Mouse (Mus musculus) midbrain, postnatal 0 days (tissue): Measurements from ENCODE around the gene Dtnb. TPM values are rescaled to one million over a fixed set of nuclear protein-coding genes. Genes with fewer than 3 reads are reported as not detected.

Source experiments
- ATAC-seq: fragments of 200-750 bp; cut with Nextera tagmentation; 2 replicates; pipeline ENCODE4 v1.8.0; 2017; ENCODE audit warnings: moderate number of reproducible peaks, mild to moderate bottlenecking, moderate TSS enrichment, moderate library complexity; ENCODE audit not compliant: low FRiP score
- DNase-seq: peaks from one replicate; pipeline ENCODE4 v3.0.0-alpha.2; 2015; ENCODE audit warnings: low spot score
- H3K27ac ChIP-seq: fragments of 300-500 bp; sonication (generic); 2 replicates; pipeline ENCODE4 v1.5.1; 2014; ENCODE audit warnings: low read depth, mild to moderate bottlenecking, low read length, mixed read lengths
- H3K27me3 ChIP-seq: fragments of 300-500 bp; sonication (generic); 2 replicates; pipeline ENCODE4 v1.6.1; 2014; ENCODE audit warnings: low read length, control low read depth, mixed read lengths; ENCODE audit not compliant: insufficient read depth
- H3K36me3 ChIP-seq: fragments of 300-500 bp; sonication (generic); 2 replicates; pipeline ENCODE4 v1.6.1; 2014; ENCODE audit warnings: low read length, control low read depth, mixed read lengths; ENCODE audit not compliant: insufficient read depth
- H3K4me1 ChIP-seq: fragments of 300-500 bp; sonication (generic); 2 replicates; pipeline ENCODE4 v1.6.1; 2014; ENCODE audit warnings: mild to moderate bottlenecking, control low read depth, antibody characterized with exemption, low read length, mixed read lengths; ENCODE audit not compliant: insufficient read depth
- H3K4me2 ChIP-seq: fragments of 300-500 bp; sonication (generic); 2 replicates; pipeline ENCODE4 v1.6.1; 2014; ENCODE audit warnings: low read depth, mild to moderate bottlenecking, low read length, mixed read lengths; ENCODE audit not compliant: poor library complexity, severe bottlenecking
- H3K4me3 ChIP-seq: fragments of 300-500 bp; sonication (generic); 2 replicates; pipeline ENCODE4 v1.5.1; 2014; ENCODE audit warnings: low read depth, mild to moderate bottlenecking, low read length, moderate library complexity
- H3K9ac ChIP-seq: fragments of 300-500 bp; sonication (generic); replicated peaks from 2 replicates; pipeline ENCODE4 v1.6.1; 2014; ENCODE audit warnings: mild to moderate bottlenecking, low read length, moderate library complexity, mixed read lengths; ENCODE audit not compliant: poor library complexity, severe bottlenecking
- H3K9me3 ChIP-seq: fragments of 300-500 bp; sonication (generic); 2 replicates; pipeline ENCODE4 v1.6.1; 2016; ENCODE audit warnings: low read length, control low read depth
- CTCF ChIP-seq: IDR thresholded peaks from 2 replicates; pipeline ENCODE4 v1.5.1; 2016; ENCODE audit warnings: antibody characterized with exemption, mild to moderate bottlenecking
- WGBS: fragments of 180-500 bp; shearing (Covaris S2); extraction: QIAGEN DNeasy Blood & Tissue Kit; methylation state at CpG from one replicate; pipeline ENCODE4 v1.1.7; 2014; 5-methylcytosine and 5-hydroxymethylcytosine counted together
- polyA plus RNA-seq: library from polyadenylated mRNA; unstranded; fragments of >200 nt; fragmentation: Nextera tagmentation; extraction: Ambion mirVana; gene quantifications from 2 replicates; pipeline ENCODE4 v1.2.1, GENCODE M21; 2015
- total RNA-seq: library from RNA; depleted of rRNA; stranded (reverse); fragments of >200 nt; gene quantifications from 2 replicates; pipeline ENCODE4 v1.2.3, GENCODE M21; 2014

The Dtnb gene
- total and polyA plus RNA-seq, 2 experiments from 2014 or later = 52.0 to 57.3 TPM

GRCm38 (mm10) chr12:3761591-3762295 lies 189.6 kb downstream of the Dtnb start:
- H3K36me3 ChIP-seq = no peaks in the 10 kb centered on the region
- H3K4me1 ChIP-seq = no peaks in the 10 kb centered on the region
- TF ChIP-seq CTCF = no peak
- 69% methylated on average over 6 of the region's 6 CpGs for WGBS
- no peaks in the 10 kb centered on the region for H3K9me3 ChIP-seq
- no peak overlapping the region for H3K9ac ChIP-seq
- ATAC-seq (peak; percentile 49; the same call in 1 of the 2 replicates), DNase-seq (peak; percentile 80)
- no peak overlapping the region for H3K4me2 ChIP-seq
- H3K27me3 ChIP-seq = no peaks in the 10 kb centered on the region
- no peak overlapping the region for H3K4me3 ChIP-seq
- peak overlapping the region; percentile 32; the same call in 1 of the 2 replicates for H3K27ac ChIP-seq

DNA sequence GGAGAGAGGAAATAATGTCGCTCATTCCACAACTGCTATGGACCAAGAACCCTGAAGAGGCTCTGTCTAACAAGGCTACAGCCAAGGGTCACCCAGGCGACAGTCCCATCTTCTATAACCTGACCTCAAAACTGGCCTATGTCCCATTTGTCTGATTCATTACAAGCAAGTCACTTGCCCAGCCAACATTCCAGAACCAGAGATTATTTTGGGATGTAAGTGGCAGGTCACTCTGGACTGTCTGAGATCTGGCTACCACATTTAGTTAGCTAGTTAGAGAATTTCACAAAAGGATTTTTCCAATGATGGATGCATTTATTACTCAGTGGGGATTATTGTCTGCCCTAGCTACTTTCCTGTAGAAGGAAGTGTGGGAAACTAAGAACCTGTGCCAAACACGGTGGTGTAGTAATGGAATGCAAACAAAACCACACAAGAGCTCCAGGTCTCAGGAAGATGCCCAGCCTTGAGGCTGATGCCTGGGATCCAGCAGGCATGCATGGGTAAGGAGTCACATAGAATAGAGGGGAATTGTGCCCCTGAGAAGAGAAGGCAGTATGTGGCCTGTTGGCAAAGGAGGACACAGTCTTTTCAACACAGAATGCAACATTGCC lies 192.1 kb downstream of the Dtnb start:
- ATAC-seq (no peak), DNase-seq (no peak)
- 87% methylated on average over 3 of the region's 3 CpGs for WGBS
- no peak overlapping the region for H3K4me3 ChIP-seq
- no peak overlapping the region for H3K4me2 ChIP-seq
- TF ChIP-seq CTCF = no peak
- no peak overlapping the region for H3K9ac ChIP-seq
- no peaks in the 10 kb centered on the region for H3K4me1 ChIP-seq
- H3K27ac ChIP-seq = no peak overlapping the region
- no peaks in the 10 kb centered on the region for H3K9me3 ChIP-seq
- no peaks in the 10 kb centered on the region for H3K36me3 ChIP-seq
- no peaks in the 10 kb centered on the region for H3K27me3 ChIP-seq

- no peaks in the 10 kb centered on the region for H3K9me3 ChIP-seq
- no peaks in the 10 kb centered on the region for H3K4me1 ChIP-seq
- H3K4me2 ChIP-seq = no peak overlapping the region
- H3K4me3 ChIP-seq = no peak overlapping the region
- no peak for ATAC-seq
- TF ChIP-seq CTCF = no peak
- no peaks in the 10 kb centered on the region for H3K27me3 ChIP-seq
- no peak overlapping the region for H3K9ac ChIP-seq
- H3K36me3 ChIP-seq = no peaks in the 10 kb centered on the region
- 54% methylated on average over 8 of the region's 8 CpGs for WGBS
- no peak for DNase-seq
- H3K27ac ChIP-seq = no peak overlapping the region
These were observed 195.2 kb downstream of the Dtnb start for GRCm38 (mm10) chr12:3767360-3767759.

GRCm38 (mm10) chr12:3768391-3768790 lies 196.2 kb downstream of the Dtnb start:
- WGBS = 85% methylated on average over 4 of the region's 4 CpGs
- Histone ChIP-seq H3K4me3 (no peak overlapping the region), H3K36me3 (peaks cover 4% of the 10 kb centered on the region; the same call in 1 of the 2 replicates), H3K4me1 (no peaks in the 10 kb centered on the region), H3K27ac (no peak overlapping the region), H3K4me2 (no peak overlapping the region), H3K9me3 (no peaks in the 10 kb centered on the region), H3K9ac (no peak overlapping the region), H3K27me3 (no peaks in the 10 kb centered on the region)
- ATAC-seq (no peak), DNase-seq (no peak)
- no peak for TF ChIP-seq CTCF

DNA sequence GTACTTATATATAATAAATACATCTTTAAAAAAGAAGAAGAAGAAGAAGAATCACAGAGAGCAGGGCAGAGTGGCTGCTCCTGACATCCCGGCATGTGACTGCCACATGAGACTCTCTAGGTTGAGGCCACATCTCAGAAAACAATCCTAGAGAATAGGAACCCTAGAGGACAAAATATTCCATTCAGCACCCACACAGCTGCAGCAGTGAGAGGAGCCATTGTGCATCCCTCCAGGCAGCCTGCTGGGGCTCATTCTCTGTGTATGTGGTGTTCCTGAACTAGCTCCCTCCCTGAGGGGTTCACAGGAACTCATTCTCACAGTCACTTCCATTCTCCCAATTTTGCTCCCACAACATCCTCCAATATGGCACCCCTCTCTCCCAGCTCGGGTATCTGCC lies 198.4 kb downstream of the Dtnb start:
- H3K27ac ChIP-seq = no peak overlapping the region
- no peak overlapping the region for H3K9ac ChIP-seq
- H3K36me3 ChIP-seq = peaks cover 17% of the 10 kb centered on the region
- H3K27me3 ChIP-seq = no peaks in the 10 kb centered on the region
- H3K9me3 ChIP-seq = no peaks in the 10 kb centered on the region
- no peak for TF ChIP-seq CTCF
- no peak for ATAC-seq
- H3K4me2 ChIP-seq = no peak overlapping the region
- no peak for DNase-seq
- 81% methylated on average over 2 of the region's 2 CpGs for WGBS
- H3K4me3 ChIP-seq = no peak overlapping the region
- no peaks in the 10 kb centered on the region for H3K4me1 ChIP-seq

- Histone ChIP-seq H3K27ac (no peak overlapping the region), H3K27me3 (no peaks in the 10 kb centered on the region), H3K4me2 (no peak overlapping the region), H3K4me3 (no peak overlapping the region), H3K9ac (no peak overlapping the region), H3K36me3 (peaks cover 17% of the 10 kb centered on the region), H3K4me1 (no peaks in the 10 kb centered on the region), H3K9me3 (no peaks in the 10 kb centered on the region)
- ATAC-seq (no peak), DNase-seq (no peak)
- 87% methylated on average over 2 of the region's 2 CpGs for WGBS
- TF ChIP-seq CTCF = no peak
These were observed 198.9 kb downstream of the Dtnb start for GRCm38 (mm10) chr12:3771080-3771479.
